Mouse (Mus musculus) CD4-positive, CD25-positive, alpha-beta regulatory T cell, adult 2 months (primary cell): Measurements from ENCODE around the gene Smim1.

ENCODE experiments used
- DNase-seq: peaks from one replicate; pipeline ENCODE4 v3.0.0-alpha.2; 2012; ENCODE audit warnings: low read depth, low spot score

The Smim1 gene

GRCm38 (mm10) chr4:154021432-154021831, 4.6 kb downstream of the Smim1 start:
- DNase-seq, result no peak

- peak; percentile 57 for DNase-seq
These were observed 6.5 kb downstream of the Smim1 start for GRCm38 (mm10) chr4:154019571-154019970.

DNA sequence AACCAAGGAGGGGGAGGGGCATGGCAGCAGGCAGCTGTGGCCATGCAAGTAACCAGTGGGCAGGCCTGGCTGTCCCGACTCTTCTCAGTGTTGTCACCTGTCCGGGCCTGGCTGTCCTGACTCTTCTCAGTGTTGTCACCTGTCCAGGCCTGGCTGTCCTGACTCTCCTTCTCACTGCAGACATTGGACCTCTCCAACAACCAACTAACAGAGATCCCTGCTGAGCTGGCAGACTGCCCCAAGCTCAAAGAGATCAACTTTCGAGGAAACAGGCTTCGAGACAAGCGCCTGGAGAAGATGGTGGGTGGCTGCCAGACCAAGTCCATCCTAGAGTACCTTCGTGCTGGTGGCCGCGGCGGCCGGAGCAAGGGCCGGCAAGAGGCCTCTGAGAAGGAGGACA, 10.6 kb downstream of the Smim1 start:
- no peak for DNase-seq

- peak; percentile 43 for DNase-seq
These were observed 13.7 kb downstream of the Smim1 start for GRCm38 (mm10) chr4:154012132-154012882.

- peak; percentile 79 for DNase-seq
These were observed 14.4 kb downstream of the Smim1 start, which contains the start of gene Lrrc47 for GRCm38 (mm10) chr4:154011646-154012089. Lrrc47 (plus strand) TSS chr4:154011731.

DNA sequence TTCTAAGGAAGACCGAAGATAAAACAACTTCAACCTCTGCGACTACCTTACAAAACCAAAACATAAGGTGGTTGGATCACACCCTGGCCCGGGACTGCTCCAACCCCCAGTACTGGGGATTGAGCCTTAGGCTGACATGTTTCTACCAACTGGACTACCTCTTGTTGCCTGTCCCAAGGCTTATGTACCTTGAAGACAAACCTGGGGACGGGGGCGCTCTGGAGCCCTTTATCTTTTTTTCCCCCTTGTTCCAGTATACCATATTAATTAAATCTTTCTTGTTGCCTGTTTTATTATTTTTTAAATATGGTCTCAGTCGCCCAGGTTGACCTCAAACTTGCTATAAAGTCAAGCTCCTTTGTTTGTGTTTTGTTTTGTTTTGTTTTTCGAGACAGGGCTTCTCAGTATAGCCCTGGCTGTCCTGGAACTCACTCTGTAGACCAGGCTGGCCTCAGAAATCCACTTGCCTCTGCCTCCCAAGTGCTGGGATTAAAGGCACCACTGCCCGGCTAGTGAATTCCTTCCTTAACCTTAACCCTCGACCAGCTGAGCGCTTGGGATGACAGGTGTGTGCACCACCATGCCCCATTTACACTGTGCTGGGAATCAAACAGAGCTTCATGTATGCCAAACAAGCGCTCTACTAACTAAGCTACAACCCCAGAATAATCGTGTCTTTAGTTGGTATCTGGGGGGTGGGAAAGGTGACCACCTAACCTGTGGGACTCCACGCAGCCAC, 15.0 kb downstream of the Smim1 start:
- no peak for DNase-seq

- DNase-seq, result no peak
These were observed 18.3 kb downstream of the Smim1 start for GRCm38 (mm10) chr4:154007759-154008158.

DNA sequence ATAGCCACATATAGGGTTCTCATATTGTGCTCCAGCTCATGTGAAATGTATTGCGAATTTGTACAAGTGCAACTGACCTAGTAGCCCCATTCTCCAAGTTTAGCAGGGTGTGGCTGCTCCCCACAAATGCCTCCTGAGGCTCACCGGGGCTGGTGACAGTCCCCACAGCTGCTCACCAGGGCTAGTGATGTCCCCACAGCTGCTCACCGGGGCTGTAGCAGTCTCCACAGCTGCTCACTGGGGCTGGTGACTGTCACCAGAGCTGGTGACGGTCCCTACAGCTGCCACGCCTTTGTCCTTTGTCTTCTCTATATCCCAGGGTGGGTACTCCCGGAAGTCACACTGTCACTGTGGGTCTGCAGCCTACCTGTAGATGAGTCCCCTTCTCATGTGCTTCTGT, 19.8 kb downstream of the Smim1 start:
- DNase-seq, result no peak

- no peak for DNase-seq
These were observed 20.5 kb downstream of the Smim1 start for GRCm38 (mm10) chr4:154005488-154005887.

DNA sequence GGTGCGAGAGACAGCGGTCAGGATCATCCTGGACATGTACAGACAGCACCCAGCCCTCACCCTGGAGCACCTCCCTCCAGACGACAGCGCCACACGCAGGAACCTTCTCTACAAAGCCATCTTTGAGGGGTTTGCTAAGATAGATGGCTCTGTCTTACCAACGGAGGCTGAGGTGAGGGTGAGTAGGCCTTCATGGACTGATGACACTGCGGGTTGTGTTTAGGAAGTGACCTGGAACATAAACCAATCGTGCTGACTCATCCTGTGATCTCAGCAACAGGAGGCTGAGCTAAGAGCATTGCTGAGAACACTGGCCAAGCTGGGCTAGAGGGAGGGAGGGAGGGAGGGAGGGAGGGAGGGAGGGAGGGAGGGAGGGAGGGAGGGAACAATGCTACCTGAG, 32.5 kb downstream of the Smim1 start:
- DNase-seq, result no peak

- DNase-seq, result no peak
These were observed 33.3 kb downstream of the Smim1 start for GRCm38 (mm10) chr4:153992715-153993114.

GRCm38 (mm10) chr4:153980470-153980869, 45.6 kb downstream of the Smim1 start:
- no peak for DNase-seq

DNA sequence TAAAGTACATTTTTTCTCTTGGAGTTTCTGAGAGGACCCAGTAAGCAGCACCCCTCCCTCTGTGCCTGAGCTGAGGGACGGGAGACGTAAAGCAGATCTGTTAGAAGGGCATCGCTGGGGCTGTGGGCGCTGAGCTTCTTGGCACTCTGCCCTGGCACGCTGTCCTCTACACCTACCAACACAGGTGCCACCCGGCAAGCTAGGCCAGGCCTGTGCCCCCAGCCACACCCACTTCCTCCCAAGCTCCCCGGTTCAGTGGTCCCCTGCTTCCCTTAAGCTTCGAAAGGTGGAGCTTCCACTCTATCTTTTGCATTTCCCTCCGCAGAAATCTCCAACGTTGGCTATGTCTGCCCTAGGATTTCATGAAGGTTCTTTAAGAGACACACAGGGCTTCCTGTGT, 46.8 kb downstream of the Smim1 start:
- no peak for DNase-seq

- peak; percentile 17 for DNase-seq
These were observed 50.3 kb downstream of the Smim1 start for GRCm38 (mm10) chr4:153975768-153976167.

DNA sequence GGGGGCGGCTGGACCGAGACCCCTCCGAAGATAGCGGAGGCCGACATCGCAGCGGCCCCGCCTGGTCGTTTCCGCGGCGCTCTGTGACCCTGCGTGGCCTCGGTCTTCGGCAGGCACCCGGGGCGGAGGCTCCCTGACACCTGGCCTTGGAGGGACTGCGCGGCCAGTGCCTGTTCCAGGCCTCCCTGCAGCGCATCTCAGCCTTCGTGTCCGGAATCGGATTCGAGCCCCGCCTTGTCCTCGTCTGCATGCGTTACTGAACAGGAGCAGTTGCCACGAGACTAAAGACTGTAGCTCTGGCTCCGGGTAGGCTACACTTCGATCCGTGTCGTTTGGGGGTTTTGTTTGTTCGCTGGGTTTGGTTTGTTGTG, 50.8 kb downstream of the Smim1 start:
- DNase-seq, result no peak

DNA sequence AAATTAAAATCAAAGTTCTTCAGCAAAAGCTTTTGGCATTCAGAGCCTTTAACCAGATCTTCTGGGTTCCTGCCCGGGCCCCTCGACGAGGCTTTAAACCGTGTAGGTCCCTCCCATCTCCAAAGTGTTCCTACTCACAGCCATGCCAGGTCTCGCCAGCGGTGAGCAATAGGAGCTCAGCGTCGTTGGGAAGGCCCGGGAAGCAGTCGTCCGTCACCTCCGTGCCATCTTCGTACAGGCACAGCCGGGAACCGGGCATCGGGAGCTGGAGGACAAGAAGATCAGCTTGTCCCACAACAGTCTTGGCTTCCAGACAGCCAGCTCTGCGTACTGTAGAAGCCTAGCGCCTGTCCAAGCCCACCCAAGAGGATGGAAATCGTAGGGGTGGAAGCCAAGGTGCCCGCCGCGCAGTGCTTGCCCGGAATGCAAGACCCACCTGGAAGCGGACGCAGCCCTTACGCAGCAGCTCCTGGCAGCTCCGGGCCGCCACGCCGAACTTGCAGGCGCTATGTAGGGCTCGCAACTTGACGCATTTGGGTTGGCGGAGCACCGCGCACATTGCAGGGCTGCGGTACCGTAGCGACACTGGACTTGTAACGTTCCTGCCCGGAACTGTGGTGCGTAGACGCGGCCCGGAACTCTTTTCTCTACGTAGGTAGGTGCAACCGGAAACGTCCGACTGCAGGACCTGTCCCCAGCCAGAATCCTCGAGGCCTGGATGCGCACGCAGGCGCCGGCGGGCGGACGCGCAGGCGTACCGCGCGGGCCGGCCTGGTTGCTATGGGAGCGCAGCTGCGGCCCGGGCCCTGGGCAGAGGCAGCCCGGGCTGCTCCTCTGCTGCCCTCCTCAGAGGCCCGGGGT, 51.4 kb downstream of the Smim1 start, which contains the start of the genes Dffb and Cep104:
Dffb (minus strand) TSS at position 696 of the 861 bp plus-strand sequence.
Cep104 (plus strand) TSS at position 764 of the 861 bp plus-strand sequence.
- DNase-seq, result peak; percentile 93
